Mouse (Mus musculus): ENCODE data around the gene Noc2l. TPM values are rescaled to one million over a fixed set of nuclear protein-coding genes. Genes with fewer than 3 reads are reported as not detected.

Noc2l gene
- polyA plus RNA-seq, 1 experiment from 2014 or later, result 49.2 TPM

GRCm38 (mm10) chr4:156235360-156235770, 445 bp upstream of the Noc2l start:
- Histone ChIP-seq H3K9me3 (replicated peaks; ENCODE audit: low read length) (no peaks in the 10 kb centered on the region), H3K4me2 (ENCODE audit: low read length) (peak overlapping the region; percentile 89), H3K27ac (peak overlapping the region; percentile 91), H3K27me3 (ENCODE audit: insufficient read depth, low read length) (no peaks in the 10 kb centered on the region), H3K4me1 (replicated peaks; ENCODE audit: insufficient read depth, low read length) (peaks cover 7% of the 10 kb centered on the region; the same call in 1 of the 2 replicates), H3K36me3 (ENCODE audit: insufficient read depth, low read length) (peaks cover 33% of the 10 kb centered on the region), H3K9ac (ENCODE audit: low read depth, low read length) (peak overlapping the region; percentile 65; the same call in 1 of the 2 replicates), H3K4me3 (replicated peaks; ENCODE audit: low read depth, low read length) (peak overlapping the region; percentile 70)
- TF ChIP-seq CTCF (IDR thresholded peaks at IDR 0.05; ENCODE audit: low read depth), result peak; percentile 52
- DNase-seq (ENCODE audit: low spot score) (peak; percentile 89), ATAC-seq (replicated peaks; ENCODE audit: low FRiP score, low read depth) (peak; percentile 16; the same call in 1 of the 2 replicates)
- WGBS, result 1% methylated on average over 15 of the region's 15 CpGs

GRCm38 (mm10) chr4:156236651-156237447, 1.0 kb downstream of the Noc2l start:
- DNase-seq (ENCODE audit: low spot score) (peak; percentile 33), ATAC-seq (replicated peaks; ENCODE audit: low FRiP score, low read depth) (no peak)
- Histone ChIP-seq H3K36me3 (ENCODE audit: insufficient read depth, low read length) (peaks cover 38% of the 10 kb centered on the region), H3K4me1 (replicated peaks; ENCODE audit: insufficient read depth, low read length) (peaks cover 7% of the 10 kb centered on the region; the same call in 1 of the 2 replicates), H3K4me2 (ENCODE audit: low read length) (peak overlapping the region; percentile 89), H3K27me3 (ENCODE audit: insufficient read depth, low read length) (no peaks in the 10 kb centered on the region), H3K4me3 (replicated peaks; ENCODE audit: low read depth, low read length) (peak overlapping the region; percentile 70), H3K9me3 (replicated peaks; ENCODE audit: low read length) (no peaks in the 10 kb centered on the region), H3K9ac (ENCODE audit: low read depth, low read length) (peak overlapping the region; percentile 65), H3K27ac (no peak overlapping the region)
- no peak for TF ChIP-seq CTCF (IDR thresholded peaks at IDR 0.05; ENCODE audit: low read depth)
- 23% methylated on average over 55 of the region's 60 CpGs for WGBS

- no peak overlapping the region for H3K4me2 ChIP-seq (ENCODE audit: low read length)
- peaks cover 6% of the 10 kb centered on the region for H3K27me3 ChIP-seq (ENCODE audit: insufficient read depth, low read length)
- peaks cover 28% of the 10 kb centered on the region for H3K36me3 ChIP-seq (ENCODE audit: insufficient read depth, low read length)
- ATAC-seq (replicated peaks; ENCODE audit: low FRiP score, low read depth) (no peak), DNase-seq (ENCODE audit: low spot score) (no peak)
- TF ChIP-seq CTCF (IDR thresholded peaks at IDR 0.05; ENCODE audit: low read depth), result no peak
- 60% methylated on average over 11 of the region's 11 CpGs for WGBS
- 0 out of 2 replicates have a peak, but pooled peaks cover 3% of the 10 kb centered on the region for H3K4me1 ChIP-seq (replicated peaks; ENCODE audit: insufficient read depth, low read length)
- H3K27ac ChIP-seq, result no peak overlapping the region
- H3K9me3 ChIP-seq (replicated peaks; ENCODE audit: low read length), result no peaks in the 10 kb centered on the region
- no peak overlapping the region for H3K9ac ChIP-seq (ENCODE audit: low read depth, low read length)
- H3K4me3 ChIP-seq (replicated peaks; ENCODE audit: low read depth, low read length), result no peak overlapping the region
Measured at GRCm38 (mm10) chr4:156249567-156249966, 13.8 kb downstream of the Noc2l start.

- no peak; the same call in 1 of the 2 replicates for ATAC-seq (replicated peaks; ENCODE audit: low FRiP score, low read depth)
- H3K4me2 ChIP-seq (ENCODE audit: low read length), result no peak overlapping the region
- H3K4me1 ChIP-seq (replicated peaks; ENCODE audit: insufficient read depth, low read length), result 0 out of 2 replicates have a peak, but pooled peaks cover 7% of the 10 kb centered on the region
- peaks cover 17% of the 10 kb centered on the region for H3K36me3 ChIP-seq (ENCODE audit: insufficient read depth, low read length)
- 58% methylated on average over 8 of the region's 8 CpGs for WGBS
- TF ChIP-seq CTCF (IDR thresholded peaks at IDR 0.05; ENCODE audit: low read depth), result no peak
- peaks cover 16% of the 10 kb centered on the region for H3K27me3 ChIP-seq (ENCODE audit: insufficient read depth, low read length)
- H3K27ac ChIP-seq, result no peak overlapping the region
- no peak for DNase-seq (ENCODE audit: low spot score)
- H3K9ac ChIP-seq (ENCODE audit: low read depth, low read length), result no peak overlapping the region
- no peaks in the 10 kb centered on the region for H3K9me3 ChIP-seq (replicated peaks; ENCODE audit: low read length)
- no peak overlapping the region for H3K4me3 ChIP-seq (replicated peaks; ENCODE audit: low read depth, low read length)
Measured at GRCm38 (mm10) chr4:156251081-156251480, 15.3 kb downstream of the Noc2l start.

- Histone ChIP-seq H3K9me3 (replicated peaks; ENCODE audit: low read length) (no peaks in the 10 kb centered on the region), H3K9ac (ENCODE audit: low read depth, low read length) (no peak overlapping the region), H3K27ac (no peak overlapping the region), H3K4me3 (replicated peaks; ENCODE audit: low read depth, low read length) (no peak overlapping the region), H3K4me1 (replicated peaks; ENCODE audit: insufficient read depth, low read length) (0 out of 2 replicates have a peak, but pooled peaks cover 7% of the 10 kb centered on the region), H3K36me3 (ENCODE audit: insufficient read depth, low read length) (peaks cover 7% of the 10 kb centered on the region), H3K4me2 (ENCODE audit: low read length) (no peak overlapping the region), H3K27me3 (ENCODE audit: insufficient read depth, low read length) (peaks cover 16% of the 10 kb centered on the region)
- TF ChIP-seq CTCF (IDR thresholded peaks at IDR 0.05; ENCODE audit: low read depth), result no peak
- DNase-seq (ENCODE audit: low spot score) (no peak), ATAC-seq (replicated peaks; ENCODE audit: low FRiP score, low read depth) (no peak)
- 31% methylated on average over 7 of the region's 7 CpGs for WGBS
Measured at GRCm38 (mm10) chr4:156252140-156252539, 16.3 kb downstream of the Noc2l start.

GRCm38 (mm10) chr4:156252619-156253018, 16.8 kb downstream of the Noc2l start:
- Histone ChIP-seq H3K36me3 (ENCODE audit: insufficient read depth, low read length) (peaks cover 5% of the 10 kb centered on the region), H3K27ac (no peak overlapping the region), H3K4me2 (ENCODE audit: low read length) (no peak overlapping the region), H3K9ac (ENCODE audit: low read depth, low read length) (no peak overlapping the region), H3K27me3 (ENCODE audit: insufficient read depth, low read length) (peaks cover 16% of the 10 kb centered on the region), H3K4me3 (replicated peaks; ENCODE audit: low read depth, low read length) (no peak overlapping the region), H3K4me1 (replicated peaks; ENCODE audit: insufficient read depth, low read length) (0 out of 2 replicates have a peak, but pooled peaks cover 7% of the 10 kb centered on the region), H3K9me3 (replicated peaks; ENCODE audit: low read length) (no peaks in the 10 kb centered on the region)
- TF ChIP-seq CTCF (IDR thresholded peaks at IDR 0.05; ENCODE audit: low read depth), result no peak
- 37% methylated on average over 3 of the region's 3 CpGs for WGBS
- DNase-seq (ENCODE audit: low spot score) (no peak), ATAC-seq (replicated peaks; ENCODE audit: low FRiP score, low read depth) (no peak)
